Mouse (Mus musculus): Measurements from ENCODE around the gene Hnrnpab. TPM values are rescaled to one million over a fixed set of nuclear protein-coding genes. Genes with fewer than 3 reads are reported as not detected.
A peak's percentile ranks its signal among the peaks of the same experiment; 100 is the strongest.

Hnrnpab gene
- total and polyA plus RNA-seq, 3 experiments: 184 to 1,104 (median 894) TPM

- peak; percentile 92 for TF ChIP-seq TBP (IDR thresholded peaks at IDR 0.05; ENCODE audit: low read depth, low read length)
- TF ChIP-seq USF1 (IDR thresholded peaks at IDR 0.05; ENCODE audit: low read depth, low read length): peak; percentile 60
- peak; percentile 51; the same call in 1 of the 2 replicates for TF ChIP-seq MXI1 (IDR thresholded peaks at IDR 0.05; ENCODE audit: low read depth, low read length)
- no peak for TF ChIP-seq MYB (IDR thresholded peaks at IDR 0.05; ENCODE audit: low read depth, low read length)
- no peak for TF ChIP-seq KAT2A (conservative IDR thresholded peaks at IDR 0.05; ENCODE audit: low read depth, low read length)
- TF ChIP-seq ZNF384 (IDR thresholded peaks at IDR 0.05; ENCODE audit: low read depth, low read length): no peak
- peak; percentile 62 to 70 for TF ChIP-seq EP300 (IDR thresholded peaks at IDR 0.05; ENCODE audit: low read depth in 1 of 2, low read length in 2 of 2)
- no peak for TF ChIP-seq POLR2AphosphoS5 (IDR thresholded peaks at IDR 0.05; ENCODE audit: borderline replicate concordance, low read depth, low read length)
- TF ChIP-seq MAFK (IDR thresholded peaks at IDR 0.05; ENCODE audit: borderline replicate concordance, low read depth, low read length): no peak
- 0 out of 2 replicates have a peak, but pooled peaks have one; percentile 41 for TF ChIP-seq MAX (IDR thresholded peaks at IDR 0.05; ENCODE audit: low read length)
- no peak for TF ChIP-seq TAL1 (IDR thresholded peaks at IDR 0.05; ENCODE audit: low read length)
- peak; percentile 75 for TF ChIP-seq ELF1 (IDR thresholded peaks at IDR 0.05; ENCODE audit: low read depth, low read length)
Measured at GRCm38 (mm10) chr11:51637971-51638414, 31.3 kb upstream of the Hnrnpab start (continued).

DNA sequence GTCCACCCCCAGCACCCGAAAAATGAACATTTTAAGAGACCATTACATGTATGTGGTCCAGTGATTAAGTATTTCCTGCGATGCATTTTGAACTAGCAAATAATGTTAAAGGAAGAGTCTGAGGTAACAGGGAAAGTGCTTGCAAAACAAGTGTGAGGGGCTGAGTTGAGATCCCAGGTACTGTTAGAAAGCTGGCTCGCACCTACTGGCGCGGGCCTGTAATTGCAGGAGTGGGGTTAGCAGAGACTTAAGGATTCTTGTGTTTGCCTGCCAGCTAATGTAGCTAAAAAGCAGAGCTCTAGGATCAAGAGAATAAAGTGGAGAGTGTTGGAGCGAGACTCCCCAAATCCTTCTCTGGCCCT lies 29.7 kb upstream of the Hnrnpab start:
- H3K4me3 ChIP-seq (ENCODE audit: control insufficient read depth in 1 of 2, insufficient read depth in 1 of 2, low read depth in 2 of 2, low read length in 2 of 2): peak overlapping the region; percentile 69 to 84
- H3K4me1 ChIP-seq (ENCODE audit: control insufficient read depth in 1 of 2, insufficient read depth in 2 of 2, low read length in 2 of 2): peaks cover 7 to 40% of the 10 kb centered on the region in 2 experiments
- peaks cover 27% of the 10 kb centered on the region for H3K79me2 ChIP-seq (ENCODE audit: control insufficient read depth, insufficient read depth, low read length, poor library complexity)
- peak; percentile 95 for DNase-seq (ENCODE audit: low read depth, low spot score)
- peak overlapping the region; percentile 83 for H3K9ac ChIP-seq (ENCODE audit: control insufficient read depth, low read depth, low read length, poor library complexity, severe bottlenecking)
- peak overlapping the region; percentile 92 for H3K27ac ChIP-seq (ENCODE audit: control insufficient read depth, low read depth, low read length)
- no peaks in the 10 kb centered on the region for H3K9me3 ChIP-seq (replicated peaks; ENCODE audit: insufficient read depth, low read length)
- H3K36me3 ChIP-seq (ENCODE audit: control insufficient read depth in 1 of 2, insufficient read depth in 2 of 2, low read length in 2 of 2): peaks cover 0 to 34% of the 10 kb centered on the region in 2 experiments; a peak in 2 of 4 replicates
- TF ChIP-seq ETS1 (IDR thresholded peaks at IDR 0.05; ENCODE audit: low read depth, low read length): no peak
- peak; percentile 58 to 85 (median 67) for TF ChIP-seq CTCF (IDR thresholded peaks at IDR 0.05 in 2 of 3, conservative IDR thresholded peaks at IDR 0.05 in 1 of 3; ENCODE audit: control insufficient read depth in 1 of 3, insufficient read depth in 1 of 3, low read depth in 2 of 3, low read length in 3 of 3, poor library complexity in 1 of 3, severe bottlenecking in 1 of 3)
- peak; percentile 61; the same call in 1 of the 2 replicates for TF ChIP-seq TBP (IDR thresholded peaks at IDR 0.05; ENCODE audit: low read depth, low read length)
- TF ChIP-seq CHD1 (IDR thresholded peaks at IDR 0.05; ENCODE audit: low read depth, low read length): peak; percentile 87
- TF ChIP-seq RAD21 (IDR thresholded peaks at IDR 0.05; ENCODE audit: low read depth, low read length): peak; percentile 13
- no peaks in the 10 kb centered on the region for H3K27me3 ChIP-seq (ENCODE audit: control insufficient read depth in 1 of 2, insufficient read depth in 2 of 2, low read length in 2 of 2)

GRCm38 (mm10) chr11:51635525-51636322 lies 29.1 kb upstream of the Hnrnpab start, which contains the start of gene Rmnd5b:
Gene Rmnd5b, minus strand, starts transcription at chr11:51635896.
- H3K27ac ChIP-seq (ENCODE audit: control insufficient read depth, low read depth, low read length): peak within 1 kb of the TSS; percentile 92
- H3K4me1 ChIP-seq (ENCODE audit: control insufficient read depth in 1 of 2, insufficient read depth in 2 of 2, low read length in 2 of 2): peaks cover 7 to 44% of the 10 kb centered on the region in 2 experiments
- peak; percentile 95 for DNase-seq (ENCODE audit: low read depth, low spot score)
- H3K9me3 ChIP-seq (replicated peaks; ENCODE audit: insufficient read depth, low read length): no peaks in the 10 kb centered on the region
- H3K4me3 ChIP-seq (ENCODE audit: control insufficient read depth in 1 of 2, insufficient read depth in 1 of 2, low read depth in 2 of 2, low read length in 2 of 2): peak within 1 kb of the TSS; percentile 69 to 84
- H3K27me3 ChIP-seq (ENCODE audit: control insufficient read depth in 1 of 2, insufficient read depth in 2 of 2, low read length in 2 of 2): no peaks in the 10 kb centered on the region
- H3K36me3 ChIP-seq (ENCODE audit: control insufficient read depth in 1 of 2, insufficient read depth in 2 of 2, low read length in 2 of 2): peaks cover 0 to 36% of the 10 kb centered on the region in 2 experiments; a peak in 2 of 4 replicates
- H3K9ac ChIP-seq (ENCODE audit: control insufficient read depth, low read depth, low read length, poor library complexity, severe bottlenecking): peak within 1 kb of the TSS; percentile 83
- peaks cover 31% of the 10 kb centered on the region for H3K79me2 ChIP-seq (ENCODE audit: control insufficient read depth, insufficient read depth, low read length, poor library complexity)
- TF ChIP-seq USF1 (IDR thresholded peaks at IDR 0.05; ENCODE audit: low read depth, low read length) (peak; percentile 49), MYB (IDR thresholded peaks at IDR 0.05; ENCODE audit: low read depth, low read length) (no peak), ETS1 (IDR thresholded peaks at IDR 0.05; ENCODE audit: low read depth, low read length) (peak; percentile 44; the same call in 1 of the 2 replicates), UBTF (IDR thresholded peaks at IDR 0.05; ENCODE audit: borderline replicate concordance, insufficient read depth, low read depth, low read length) (peak; percentile 80; the same call in 1 of the 2 replicates), MAFK (IDR thresholded peaks at IDR 0.05; ENCODE audit: borderline replicate concordance, low read depth, low read length) (no peak), SIN3A (IDR thresholded peaks at IDR 0.05; ENCODE audit: low read length) (peak; percentile 82), ELF1 (IDR thresholded peaks at IDR 0.05; ENCODE audit: low read depth, low read length) (peak; percentile 79), POLR2AphosphoS5 (IDR thresholded peaks at IDR 0.05; ENCODE audit: borderline replicate concordance, low read depth, low read length) (no peak), ZNF384 (IDR thresholded peaks at IDR 0.05; ENCODE audit: low read depth, low read length) (peak; percentile 7; the same call in 1 of the 2 replicates), SMC3 (IDR thresholded peaks at IDR 0.05; ENCODE audit: low read depth, low read length) (peak; percentile 15; the same call in 1 of the 2 replicates), NELFE (IDR thresholded peaks at IDR 0.05; ENCODE audit: low read depth, low read length) (peak; percentile 71), CTCF (IDR thresholded peaks at IDR 0.05 in 2 of 3, conservative IDR thresholded peaks at IDR 0.05 in 1 of 3; ENCODE audit: control insufficient read depth in 1 of 3, insufficient read depth in 1 of 3, low read depth in 2 of 3, low read length in 3 of 3, poor library complexity in 1 of 3, severe bottlenecking in 1 of 3) (0 out of 6 replicates have a peak, but pooled peaks of 1 of the 3 experiments have one; percentile 25), RAD21 (IDR thresholded peaks at IDR 0.05; ENCODE audit: low read depth, low read length) (no peak), GATA1 (IDR thresholded peaks at IDR 0.05; ENCODE audit: low read depth, low read length) (no peak), TBP (IDR thresholded peaks at IDR 0.05; ENCODE audit: low read depth, low read length) (peak; percentile 65; the same call in 1 of the 2 replicates), ZMIZ1 (IDR thresholded peaks at IDR 0.05; ENCODE audit: low read depth, low read length) (peak; percentile 84), MAZ (IDR thresholded peaks at IDR 0.05; ENCODE audit: low read depth, low read length) (peak; percentile 7; the same call in 1 of the 2 replicates), JUND (IDR thresholded peaks at IDR 0.05; ENCODE audit: low read depth, low read length) (no peak), KAT2A (conservative IDR thresholded peaks at IDR 0.05; ENCODE audit: low read depth, low read length) (no peak; the same call in 1 of the 2 replicates)

Data from MEL (cell line).